Mouse (Mus musculus): Measurements from ENCODE around the gene Ltbp1. TPM values are rescaled to one million over a fixed set of nuclear protein-coding genes. Genes with fewer than 3 reads are reported as not detected.

Gene Ltbp1
- polyA plus RNA-seq, 2 experiments: 83.3 to 104 TPM

GRCm38 (mm10) chr17:75073887-75074286 lies 68.5 kb downstream of the Ltbp1 start:
- Histone ChIP-seq H3K4me1 (ENCODE audit: control insufficient read depth, insufficient read depth, low read length) (peaks cover 26% of the 10 kb centered on the region), H3K4me3 (replicated peaks; ENCODE audit: low read length) (no peak overlapping the region), H3K27ac (replicated peaks; ENCODE audit: low read depth, low read length) (no peak overlapping the region; the same call in 1 of the 2 replicates), H3K9ac (ENCODE audit: low read depth, low read length, severe bottlenecking) (no peak overlapping the region), H3K4me2 (replicated peaks; ENCODE audit: low read depth, low read length, severe bottlenecking) (no peak overlapping the region), H3K36me3 (ENCODE audit: control insufficient read depth, insufficient read depth, low read length) (peaks cover 4% of the 10 kb centered on the region), H3K9me3 (ENCODE audit: control insufficient read depth, low read length) (no peaks in the 10 kb centered on the region), H3K27me3 (ENCODE audit: control insufficient read depth, insufficient read depth, low read length) (no peaks in the 10 kb centered on the region)
- no peak for ATAC-seq (ENCODE audit: low FRiP score, low read depth)
- 37% methylated on average over 8 of the region's 8 CpGs for WGBS
- DNase-seq (ENCODE audit: low spot score): no peak
- TF ChIP-seq POLR2A (IDR thresholded peaks at IDR 0.05; ENCODE audit: borderline replicate concordance, extremely low read depth, insufficient read depth, insufficient read length): no peak

- Histone ChIP-seq H3K4me1 (ENCODE audit: control insufficient read depth, insufficient read depth, low read length) (peaks cover 26% of the 10 kb centered on the region), H3K27me3 (ENCODE audit: control insufficient read depth, insufficient read depth, low read length) (no peaks in the 10 kb centered on the region), H3K27ac (replicated peaks; ENCODE audit: low read depth, low read length) (no peak overlapping the region), H3K9ac (ENCODE audit: low read depth, low read length, severe bottlenecking) (no peak overlapping the region), H3K36me3 (ENCODE audit: control insufficient read depth, insufficient read depth, low read length) (no peaks in the 10 kb centered on the region; the same call in 1 of the 2 replicates), H3K4me3 (replicated peaks; ENCODE audit: low read length) (no peak overlapping the region), H3K4me2 (replicated peaks; ENCODE audit: low read depth, low read length, severe bottlenecking) (no peak overlapping the region), H3K9me3 (ENCODE audit: control insufficient read depth, low read length) (no peaks in the 10 kb centered on the region)
- no peak for TF ChIP-seq POLR2A (IDR thresholded peaks at IDR 0.05; ENCODE audit: borderline replicate concordance, extremely low read depth, insufficient read depth, insufficient read length)
- no peak for ATAC-seq (ENCODE audit: low FRiP score, low read depth)
- DNase-seq (ENCODE audit: low spot score): no peak
- 76% methylated on average over 19 of the region's 19 CpGs for WGBS
Observed at GRCm38 (mm10) chr17:75074978-75075699, 69.8 kb downstream of the Ltbp1 start.

GRCm38 (mm10) chr17:75081401-75081800 lies 76.0 kb downstream of the Ltbp1 start:
- H3K9ac ChIP-seq (ENCODE audit: low read depth, low read length, severe bottlenecking): no peak overlapping the region
- H3K36me3 ChIP-seq (ENCODE audit: control insufficient read depth, insufficient read depth, low read length): no peaks in the 10 kb centered on the region; the same call in 1 of the 2 replicates
- H3K4me2 ChIP-seq (replicated peaks; ENCODE audit: low read depth, low read length, severe bottlenecking): no peak overlapping the region
- H3K27me3 ChIP-seq (ENCODE audit: control insufficient read depth, insufficient read depth, low read length): no peaks in the 10 kb centered on the region
- no peaks in the 10 kb centered on the region for H3K4me1 ChIP-seq (ENCODE audit: control insufficient read depth, insufficient read depth, low read length)
- no peak for TF ChIP-seq POLR2A (IDR thresholded peaks at IDR 0.05; ENCODE audit: borderline replicate concordance, extremely low read depth, insufficient read depth, insufficient read length)
- no peak overlapping the region for H3K27ac ChIP-seq (replicated peaks; ENCODE audit: low read depth, low read length)
- H3K9me3 ChIP-seq (ENCODE audit: control insufficient read depth, low read length): no peaks in the 10 kb centered on the region
- ATAC-seq (ENCODE audit: low FRiP score, low read depth) (no peak), DNase-seq (ENCODE audit: low spot score) (no peak)
- WGBS: 20% methylated on average over 2 of the region's 2 CpGs
- H3K4me3 ChIP-seq (replicated peaks; ENCODE audit: low read length): no peak overlapping the region

GRCm38 (mm10) chr17:75082449-75082848 lies 77.1 kb downstream of the Ltbp1 start:
- Histone ChIP-seq H3K36me3 (ENCODE audit: control insufficient read depth, insufficient read depth, low read length) (no peaks in the 10 kb centered on the region; the same call in 1 of the 2 replicates), H3K9ac (ENCODE audit: low read depth, low read length, severe bottlenecking) (no peak overlapping the region), H3K4me2 (replicated peaks; ENCODE audit: low read depth, low read length, severe bottlenecking) (no peak overlapping the region), H3K9me3 (ENCODE audit: control insufficient read depth, low read length) (no peaks in the 10 kb centered on the region), H3K4me1 (ENCODE audit: control insufficient read depth, insufficient read depth, low read length) (peaks cover 6% of the 10 kb centered on the region), H3K27ac (replicated peaks; ENCODE audit: low read depth, low read length) (no peak overlapping the region), H3K4me3 (replicated peaks; ENCODE audit: low read length) (no peak overlapping the region), H3K27me3 (ENCODE audit: control insufficient read depth, insufficient read depth, low read length) (no peaks in the 10 kb centered on the region)
- ATAC-seq (ENCODE audit: low FRiP score, low read depth) (no peak), DNase-seq (ENCODE audit: low spot score) (no peak)
- no peak for TF ChIP-seq POLR2A (IDR thresholded peaks at IDR 0.05; ENCODE audit: borderline replicate concordance, extremely low read depth, insufficient read depth, insufficient read length)

GRCm38 (mm10) chr17:75087296-75087941 lies 82.1 kb downstream of the Ltbp1 start:
- Histone ChIP-seq H3K4me3 (replicated peaks; ENCODE audit: low read length) (no peak overlapping the region), H3K36me3 (ENCODE audit: control insufficient read depth, insufficient read depth, low read length) (no peaks in the 10 kb centered on the region), H3K27ac (replicated peaks; ENCODE audit: low read depth, low read length) (peak overlapping the region; percentile 63; the same call in 1 of the 2 replicates), H3K9me3 (ENCODE audit: control insufficient read depth, low read length) (no peaks in the 10 kb centered on the region), H3K9ac (ENCODE audit: low read depth, low read length, severe bottlenecking) (no peak overlapping the region), H3K4me2 (replicated peaks; ENCODE audit: low read depth, low read length, severe bottlenecking) (peak overlapping the region; percentile 11; the same call in 1 of the 2 replicates), H3K4me1 (ENCODE audit: control insufficient read depth, insufficient read depth, low read length) (peaks cover 12% of the 10 kb centered on the region), H3K27me3 (ENCODE audit: control insufficient read depth, insufficient read depth, low read length) (no peaks in the 10 kb centered on the region)
- TF ChIP-seq POLR2A (IDR thresholded peaks at IDR 0.05; ENCODE audit: borderline replicate concordance, extremely low read depth, insufficient read depth, insufficient read length): no peak
- 21% methylated on average over 10 of the region's 10 CpGs for WGBS
- DNase-seq (ENCODE audit: low spot score) (peak; percentile 81), ATAC-seq (ENCODE audit: low FRiP score, low read depth) (peak; percentile 64)
